Mouse (Mus musculus) kidney, adult 11 months (tissue): Measurements from ENCODE around the gene Ccdc88c.

Experiments used
- DNase-seq: peaks from one replicate; pipeline ENCODE4 v3.0.0; 2022

The Ccdc88c gene

DNA sequence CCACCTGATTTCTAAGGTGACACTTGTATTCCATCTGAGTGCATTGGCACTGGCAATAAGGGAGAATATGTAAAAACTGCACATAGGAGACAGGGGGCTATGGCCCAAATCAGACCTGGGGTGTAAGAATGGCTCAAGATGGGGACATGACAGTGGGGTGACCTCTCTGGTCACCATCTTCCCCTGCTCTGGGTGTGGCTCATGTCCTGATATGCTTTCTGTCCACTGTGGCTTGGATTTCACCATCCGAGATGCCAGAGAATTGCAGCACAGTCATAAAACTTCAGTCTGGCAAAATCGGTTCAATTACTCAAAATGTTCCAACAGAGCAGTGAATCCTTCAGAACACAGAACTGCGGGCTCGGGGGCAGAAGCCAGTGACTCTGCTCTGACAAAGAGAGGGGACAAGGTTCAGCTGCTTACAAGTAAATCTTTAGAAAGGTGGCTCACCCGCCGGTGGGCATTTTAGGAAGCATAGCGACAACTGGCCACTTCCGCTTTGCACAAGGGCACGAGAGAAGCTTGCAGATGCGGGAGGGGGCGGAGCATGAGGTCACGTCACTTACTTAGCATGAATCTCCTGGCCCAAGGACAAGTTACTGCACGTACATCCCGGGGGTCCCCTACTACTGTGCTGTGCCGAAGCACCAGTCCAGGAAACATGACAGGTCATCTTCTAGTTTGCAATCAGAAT is 104.1 kb downstream of the Ccdc88c start:
- no peak for DNase-seq

DNA sequence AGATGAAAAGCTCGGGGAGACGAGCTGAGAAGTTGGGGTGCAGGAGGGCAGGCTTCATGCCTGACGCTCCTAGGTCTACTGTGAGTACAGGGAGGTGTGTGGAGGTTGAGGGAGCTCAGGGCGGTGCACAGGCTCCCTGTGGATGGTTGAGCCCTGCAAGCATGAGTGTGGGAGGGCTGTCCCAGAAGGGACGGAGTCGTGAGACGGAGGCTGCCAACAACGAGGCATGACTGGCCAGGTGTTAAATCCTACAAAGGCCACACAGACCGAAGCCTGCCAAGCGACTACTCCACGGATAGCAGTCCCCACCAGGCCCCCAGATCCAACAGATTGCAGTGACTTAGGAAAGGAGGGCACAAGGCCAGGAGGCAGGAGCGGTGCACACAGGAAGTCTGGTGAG is 118.1 kb downstream of the Ccdc88c start:
- DNase-seq, result no peak

DNA sequence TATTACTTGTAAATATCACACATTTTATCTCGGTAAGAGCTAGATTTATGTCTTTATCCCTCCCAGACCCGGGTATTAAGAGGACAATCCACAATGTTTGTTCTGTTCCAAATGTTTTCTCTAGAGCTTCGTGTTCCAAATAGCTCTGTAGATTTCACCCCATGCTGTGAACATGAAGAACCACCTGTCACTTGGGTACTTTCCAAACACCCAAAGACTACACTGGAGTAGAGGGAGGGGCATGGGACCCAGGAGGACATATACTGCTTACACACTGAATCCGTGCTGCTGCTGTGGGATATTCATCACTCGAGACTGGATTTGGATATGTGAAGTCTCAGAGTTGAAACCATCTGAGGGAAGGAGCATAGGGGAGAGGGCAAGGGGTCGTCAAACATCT is 119.1 kb downstream of the Ccdc88c start:
- no peak for DNase-seq

DNA sequence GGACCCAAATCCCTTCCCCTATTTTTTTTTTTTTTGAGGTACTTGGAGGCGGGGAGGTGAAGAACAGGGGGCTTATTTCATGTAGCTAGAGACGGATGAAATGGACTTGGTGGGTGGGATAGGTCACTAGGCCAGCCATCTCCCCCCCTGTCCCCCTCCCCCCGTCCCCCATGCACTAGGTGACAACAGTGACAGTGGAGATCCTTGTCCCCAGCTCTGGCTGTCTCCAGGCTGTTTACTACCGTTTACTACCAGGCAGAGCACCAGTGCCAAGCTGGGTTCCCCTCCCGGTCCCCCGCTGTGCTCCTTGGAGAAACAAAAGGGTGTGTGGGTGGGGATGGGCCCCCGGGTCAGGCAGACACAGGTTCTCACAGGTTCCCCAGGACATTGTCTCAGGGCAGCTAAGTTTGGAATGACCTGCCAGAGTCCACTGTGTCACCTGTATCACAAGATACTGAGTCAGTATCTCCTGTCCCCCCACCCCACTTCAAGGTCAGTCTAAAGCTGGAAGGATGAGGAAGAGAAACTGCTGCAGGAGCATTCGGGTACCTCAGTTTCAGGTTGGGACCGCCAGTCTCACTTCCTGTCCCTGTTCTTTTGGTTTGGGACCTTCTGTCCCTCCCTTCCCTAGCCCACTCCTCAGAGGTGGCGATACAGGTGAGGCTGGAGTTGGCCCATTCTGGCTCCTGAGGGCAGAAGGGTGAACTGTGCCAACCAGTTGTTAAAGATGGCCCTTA is 120.4 kb downstream of the Ccdc88c start:
- no peak for DNase-seq

DNA sequence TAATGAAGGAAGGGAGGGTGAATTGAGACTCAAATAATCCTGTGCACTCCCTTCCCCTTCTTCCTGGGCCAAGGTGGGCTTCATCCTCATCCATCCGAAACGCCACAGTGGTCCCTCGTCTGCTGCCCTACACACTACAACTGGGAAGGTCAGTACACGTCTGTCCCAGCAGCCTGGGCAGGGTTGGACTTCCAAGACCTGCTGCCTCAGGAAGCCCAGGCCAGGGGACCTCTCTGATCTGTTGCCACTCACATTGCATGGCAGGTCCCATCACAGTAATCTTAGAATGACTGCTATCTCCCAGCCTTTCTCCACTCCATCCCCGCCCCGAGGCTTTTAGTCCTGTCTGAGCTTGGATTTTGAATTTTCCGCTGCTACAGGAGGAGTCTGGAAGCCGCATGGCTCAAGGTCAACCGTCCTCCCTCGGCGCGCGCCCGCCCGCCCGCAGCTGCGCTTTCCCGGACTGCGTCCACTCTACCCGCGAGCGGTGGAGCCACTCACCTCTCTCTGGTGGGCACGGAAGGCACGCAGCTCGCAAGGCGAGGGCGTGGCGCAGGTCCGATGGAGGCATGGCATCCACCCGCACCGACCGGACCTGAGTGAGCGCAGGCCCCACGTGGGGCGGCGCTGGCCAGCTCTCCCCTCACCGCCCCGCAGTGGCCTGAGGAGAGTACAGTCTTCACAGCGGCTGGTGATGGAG is 121.1 kb downstream of the Ccdc88c start, which contains the start of gene Gpr68:
Gene Gpr68 (minus strand): TSS at position 601 of the 700 bp plus-strand sequence.
- no peak for DNase-seq

DNA sequence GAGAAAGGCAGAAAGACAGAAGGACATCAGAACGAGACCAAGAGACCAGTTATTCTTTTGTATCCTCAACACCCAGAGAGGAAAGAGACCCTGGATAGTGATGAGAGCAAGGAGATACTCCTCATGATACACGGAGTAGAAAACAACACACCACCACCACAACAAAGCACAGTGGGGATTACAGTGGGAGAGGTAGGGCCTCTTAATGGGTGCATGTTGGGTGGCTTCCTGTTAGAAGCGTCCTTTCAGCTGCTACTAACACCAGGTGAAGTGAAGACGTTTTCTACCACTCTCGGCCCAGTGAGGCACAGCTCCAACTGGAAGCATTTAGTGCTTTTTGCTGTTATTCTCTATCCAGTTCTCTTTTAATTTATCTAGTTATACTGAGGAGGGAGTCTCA is 122.0 kb downstream of the Ccdc88c start:
- DNase-seq, result no peak

DNA sequence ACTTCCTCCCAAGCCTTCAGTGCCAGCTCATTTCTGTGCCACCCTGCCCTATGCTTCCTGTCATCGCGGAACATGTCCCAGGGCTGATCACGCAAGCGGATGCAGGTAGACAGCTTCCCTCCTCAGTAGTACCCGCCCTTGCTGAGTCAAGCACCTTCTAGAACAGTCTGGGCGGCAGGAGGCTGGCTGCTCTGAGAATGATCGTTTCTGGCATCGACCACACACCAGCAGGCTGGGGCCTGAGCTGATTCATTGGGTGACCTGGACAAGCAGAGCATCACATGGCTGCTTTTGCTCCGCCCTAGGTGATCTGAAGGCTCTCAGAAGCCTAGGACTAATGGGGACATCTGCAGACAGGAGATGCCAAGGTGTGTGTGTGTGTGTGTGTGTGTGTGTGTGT is 125.1 kb downstream of the Ccdc88c start:
- no peak for DNase-seq

DNA sequence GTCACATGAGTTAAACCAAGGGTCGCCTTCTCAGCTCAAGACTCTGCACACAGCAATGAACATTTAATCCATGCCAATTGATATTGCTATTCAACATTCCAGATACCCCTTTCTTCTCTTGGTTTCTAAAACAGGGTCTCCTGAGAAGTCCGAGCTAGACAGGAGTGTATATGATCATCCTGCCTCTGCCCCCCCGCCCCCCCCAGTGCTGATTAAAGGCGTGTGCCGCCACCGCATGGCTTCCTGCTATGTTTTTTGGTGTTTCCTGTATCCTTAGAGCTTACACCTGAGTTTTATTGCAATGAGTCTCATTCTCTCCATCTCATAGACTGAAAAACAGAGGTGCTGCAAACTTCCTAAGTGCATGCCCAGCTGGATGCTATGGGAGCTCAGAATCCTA is 127.5 kb downstream of the Ccdc88c start:
- no peak for DNase-seq

DNA sequence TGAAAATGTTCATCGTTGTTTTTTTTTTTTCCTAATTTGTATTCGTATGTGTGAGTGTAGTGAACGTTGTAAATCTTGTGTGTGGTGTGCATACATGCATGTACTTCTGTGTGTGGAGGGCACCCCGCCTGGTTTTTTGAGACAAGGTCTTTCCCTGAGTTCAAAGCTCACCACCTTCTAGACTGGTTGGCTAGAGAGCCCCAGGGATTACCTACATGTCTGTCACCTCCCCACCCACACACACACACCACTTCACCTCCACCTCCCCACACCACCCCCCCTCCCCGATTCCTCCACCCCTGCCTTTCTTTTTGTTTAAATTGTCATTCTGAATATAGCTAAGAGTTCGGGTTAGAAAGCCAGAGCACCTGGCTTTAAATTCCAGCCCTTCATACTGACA is 128.0 kb downstream of the Ccdc88c start:
- DNase-seq, result no peak

DNA sequence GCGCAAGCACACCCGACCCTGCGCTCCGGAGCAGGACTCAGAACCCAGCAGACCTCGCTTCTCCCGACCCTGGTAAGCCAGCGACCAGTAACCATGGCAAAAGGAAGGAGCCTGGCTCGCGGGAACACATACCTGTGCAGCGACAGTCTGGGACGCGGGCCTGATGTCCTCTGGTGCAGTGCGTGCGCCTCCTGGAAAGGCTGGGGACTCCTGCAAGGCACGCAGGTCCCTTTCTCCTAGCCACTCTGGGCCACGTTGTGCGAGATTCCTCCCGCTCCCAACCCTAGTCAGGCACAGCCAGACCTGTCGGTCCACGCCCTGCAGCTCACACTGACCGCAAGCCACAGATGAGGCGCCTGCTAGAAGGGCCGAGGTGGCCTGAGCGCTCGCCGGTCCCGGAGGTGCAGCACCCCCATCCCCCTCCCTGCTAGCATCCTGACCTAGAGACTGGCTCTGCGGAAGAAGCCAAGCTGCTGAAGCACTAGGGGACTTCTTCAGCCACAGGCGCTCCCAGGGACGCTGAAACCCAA is 129.7 kb downstream of the Ccdc88c start:
- DNase-seq, result no peak

DNA sequence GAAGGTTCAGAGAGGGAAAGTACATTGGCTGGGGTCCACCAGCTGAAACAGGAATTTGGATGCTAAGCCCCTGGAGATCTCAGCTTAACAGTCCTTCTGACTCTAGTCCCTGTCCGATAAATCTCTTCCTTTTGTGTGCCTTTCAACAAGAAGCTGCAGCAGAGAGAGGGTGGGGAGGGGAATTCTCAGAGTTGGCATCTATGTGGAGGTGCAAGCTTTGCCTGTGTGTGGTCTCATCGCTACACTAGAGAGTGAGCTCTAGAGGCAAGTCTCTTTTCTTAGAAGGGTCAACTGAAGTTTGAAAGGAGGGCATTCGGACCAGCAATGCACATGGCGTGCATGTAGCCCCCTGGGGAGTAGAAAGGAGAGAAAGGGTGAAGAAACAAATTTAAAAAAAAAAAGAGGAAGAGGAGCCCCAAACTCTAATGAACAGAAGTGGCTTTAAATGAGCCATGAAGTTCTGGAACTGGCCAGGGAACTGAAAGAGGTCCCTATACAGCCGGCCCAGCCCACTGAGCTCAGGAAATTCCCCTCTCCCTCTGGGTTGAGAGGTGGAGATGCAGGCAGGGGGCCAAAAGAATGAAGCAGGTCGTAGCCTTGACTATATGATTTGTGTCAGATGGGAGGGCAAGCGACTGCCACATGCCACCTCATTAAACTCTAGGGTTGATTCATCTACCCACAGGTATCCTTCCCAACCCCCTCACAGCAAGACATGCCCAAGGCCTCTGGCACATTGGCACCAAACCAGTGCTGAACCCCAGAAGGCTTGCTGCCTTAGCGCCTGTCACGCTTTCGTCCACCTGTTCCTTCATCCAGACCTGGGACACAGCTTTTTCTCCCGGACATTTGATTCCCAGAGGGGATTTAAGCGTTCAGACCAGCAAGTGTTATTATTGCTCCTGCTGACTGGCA is 130.9 kb downstream of the Ccdc88c start:
- DNase-seq, result no peak

DNA sequence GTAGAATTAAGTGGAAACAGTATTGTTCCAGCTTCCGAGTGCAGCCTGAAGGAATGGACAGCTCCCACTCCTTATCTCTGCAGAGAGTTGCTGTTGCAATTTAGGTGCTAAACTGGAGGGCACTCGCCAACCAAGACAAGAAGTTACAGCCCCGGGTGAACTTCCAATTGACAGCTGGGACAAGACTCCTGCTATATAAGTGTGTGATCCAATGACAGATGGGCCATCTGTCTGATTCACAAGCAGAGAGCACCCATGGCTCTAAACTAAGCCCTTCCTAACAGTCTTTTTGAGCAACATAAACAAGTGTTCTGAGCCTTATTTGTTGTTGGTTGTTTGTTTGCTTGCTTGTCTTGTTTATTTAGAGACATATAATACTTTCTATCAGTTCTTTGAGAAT is 132.2 kb downstream of the Ccdc88c start:
- DNase-seq, result no peak

DNA sequence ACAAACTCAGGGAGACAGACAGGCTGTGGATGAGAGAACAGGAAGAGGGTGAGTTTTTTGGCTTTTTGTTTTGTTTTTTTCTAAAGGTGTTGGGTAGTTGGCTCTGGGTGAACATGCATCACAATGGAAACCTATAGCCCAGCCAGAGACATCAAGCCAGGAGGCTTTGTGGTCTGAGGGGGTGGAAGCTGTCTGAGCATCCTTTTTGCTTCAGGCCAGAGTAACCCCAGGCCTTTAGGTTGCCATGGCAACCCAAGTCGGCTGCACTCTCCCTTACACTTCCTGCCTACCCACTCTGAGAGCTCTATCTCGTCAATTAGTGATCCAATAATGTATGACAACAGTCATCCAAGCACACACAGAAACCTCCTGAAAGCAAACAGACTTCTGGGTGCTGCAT is 133.4 kb downstream of the Ccdc88c start:
- no peak for DNase-seq

DNA sequence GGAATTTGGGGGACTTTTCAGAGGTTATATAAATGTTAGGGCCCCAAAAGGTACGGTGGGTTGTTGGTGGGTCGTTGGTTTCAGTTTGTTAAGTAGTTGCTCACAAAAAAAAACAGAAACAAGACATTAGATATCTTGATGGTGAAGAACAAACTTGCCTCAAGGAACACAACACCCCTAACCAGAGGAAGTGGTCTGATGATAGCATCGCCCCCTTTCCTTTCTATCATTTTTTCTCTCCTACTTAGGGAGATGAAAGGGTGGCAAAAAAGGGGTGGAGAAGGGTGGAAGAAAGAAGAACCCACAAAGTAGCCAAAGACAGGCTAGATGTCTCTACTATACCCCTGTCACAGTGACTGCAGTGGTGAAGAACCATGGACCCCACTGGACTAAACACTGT is 138.3 kb downstream of the Ccdc88c start:
- no peak for DNase-seq

DNA sequence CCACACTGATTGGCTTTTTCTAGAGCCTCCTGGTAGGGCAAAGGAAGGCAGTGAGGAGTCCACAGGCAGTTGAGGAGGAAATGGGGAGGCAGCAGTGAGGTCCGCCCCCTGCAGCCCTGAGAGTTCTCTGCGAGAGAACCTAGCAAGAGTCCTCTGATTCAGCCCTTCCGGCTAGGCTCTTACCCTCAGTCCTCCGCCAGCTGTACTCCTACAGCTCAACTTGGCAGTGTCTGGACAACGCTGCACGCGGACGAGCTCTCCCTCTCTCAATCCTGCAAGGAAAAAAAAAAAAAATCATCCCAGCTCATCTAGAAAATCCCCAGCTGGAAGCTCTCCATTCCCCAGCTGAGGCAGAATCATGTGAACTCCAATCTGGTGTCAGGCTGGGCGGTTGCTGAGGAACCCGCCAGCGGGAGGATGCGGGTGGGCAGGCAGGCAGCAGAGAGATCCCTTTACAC is 141.0 kb downstream of the Ccdc88c start:
- no peak for DNase-seq

DNA sequence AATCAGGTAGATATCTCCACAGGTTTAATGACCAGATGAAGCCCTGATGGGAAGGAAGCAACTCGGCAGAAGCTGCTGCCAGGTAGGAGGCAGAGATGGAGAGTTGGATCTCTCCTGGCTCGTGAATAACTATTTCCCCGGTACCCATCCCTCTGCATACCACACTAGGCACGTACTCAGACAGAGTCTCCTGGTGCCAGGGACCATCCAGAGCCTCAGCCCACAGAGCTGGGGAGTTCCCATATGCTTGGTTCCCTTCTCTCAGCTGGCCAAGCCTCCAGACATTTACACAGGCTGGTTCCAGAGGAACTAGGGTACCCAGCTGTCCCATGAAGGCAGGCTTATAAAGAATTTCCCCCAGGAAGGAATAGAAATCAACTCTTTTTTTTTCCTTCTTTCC is 142.0 kb downstream of the Ccdc88c start:
- DNase-seq, result no peak

DNA sequence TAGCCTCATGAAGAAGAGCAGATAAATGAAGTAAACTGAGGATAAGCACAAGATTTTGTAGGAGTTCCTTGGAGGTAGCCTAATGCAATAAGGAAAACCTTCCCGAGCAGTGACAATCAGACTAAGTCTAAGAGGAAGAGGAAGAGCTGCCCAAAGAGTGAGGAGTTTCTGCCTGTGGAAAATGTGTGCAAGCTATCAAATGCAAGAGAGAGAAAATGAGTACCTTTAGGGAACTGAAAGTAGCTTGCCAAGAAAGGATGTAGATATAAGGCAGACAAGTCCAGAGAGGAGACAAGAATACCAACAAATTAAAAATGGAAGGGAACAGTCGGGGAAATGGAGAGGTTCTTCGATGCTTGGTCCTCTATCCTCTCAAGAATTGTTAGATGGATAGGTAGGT is 143.3 kb downstream of the Ccdc88c start:
- DNase-seq, result no peak

DNA sequence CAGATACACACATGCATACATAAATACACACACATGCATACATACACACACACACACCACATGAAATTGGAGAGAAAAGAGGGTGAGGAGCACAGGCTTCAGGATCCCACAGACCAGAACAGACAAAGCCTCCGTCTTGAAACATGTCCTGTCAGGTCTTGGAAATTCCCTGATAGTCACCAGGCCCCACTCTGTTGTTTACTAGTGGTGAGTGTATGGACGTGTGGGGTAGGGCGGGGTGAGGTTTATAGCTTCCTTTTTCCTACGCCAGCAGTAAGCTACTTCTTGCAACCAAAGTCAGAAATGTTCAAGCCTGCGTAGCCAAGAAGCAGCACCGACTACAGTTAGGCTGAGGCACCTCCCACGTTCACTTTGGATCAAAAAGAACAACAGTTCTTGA is 145.7 kb downstream of the Ccdc88c start:
- DNase-seq, result no peak

DNA sequence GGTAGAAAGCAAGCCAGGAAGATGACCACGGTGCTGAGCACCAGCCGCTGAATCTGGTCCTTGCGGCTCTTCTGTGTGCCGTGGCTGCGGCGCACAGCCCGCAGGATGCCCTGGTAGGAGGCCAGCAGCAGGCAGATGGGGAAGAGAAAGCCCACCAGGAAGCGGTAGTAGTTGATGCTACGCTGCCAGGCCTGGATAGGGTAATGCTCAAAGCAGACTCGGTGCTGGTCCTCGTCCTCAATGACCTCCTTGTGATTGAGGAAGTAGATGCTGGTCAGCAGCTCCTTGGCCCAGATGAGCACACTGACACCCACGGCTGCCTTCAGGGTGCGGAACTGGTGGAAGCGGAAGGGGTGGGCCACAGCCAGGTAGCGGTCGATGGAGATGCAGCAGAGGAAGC is 150.3 kb downstream of the Ccdc88c start:
- no peak for DNase-seq

DNA sequence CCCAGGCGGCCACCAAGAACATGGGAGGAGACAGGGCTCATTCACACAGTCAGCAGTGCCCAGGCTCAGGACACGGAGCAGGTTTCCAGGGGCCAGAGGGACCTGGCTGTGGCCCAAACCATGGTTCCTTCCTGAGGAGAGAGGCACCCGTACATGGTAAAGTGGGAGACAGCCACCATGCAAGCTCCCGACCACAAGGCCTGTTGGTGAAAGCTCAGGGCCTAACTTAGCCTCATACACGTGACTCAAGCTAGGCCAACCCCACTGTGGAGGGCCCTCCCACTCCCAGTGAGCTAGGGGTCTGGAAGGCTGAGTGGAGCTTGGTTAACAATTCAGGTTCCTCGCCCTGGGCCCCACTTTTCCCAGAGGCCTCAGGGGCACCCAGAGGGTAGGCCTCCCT is 150.9 kb downstream of the Ccdc88c start:
- no peak for DNase-seq

DNA sequence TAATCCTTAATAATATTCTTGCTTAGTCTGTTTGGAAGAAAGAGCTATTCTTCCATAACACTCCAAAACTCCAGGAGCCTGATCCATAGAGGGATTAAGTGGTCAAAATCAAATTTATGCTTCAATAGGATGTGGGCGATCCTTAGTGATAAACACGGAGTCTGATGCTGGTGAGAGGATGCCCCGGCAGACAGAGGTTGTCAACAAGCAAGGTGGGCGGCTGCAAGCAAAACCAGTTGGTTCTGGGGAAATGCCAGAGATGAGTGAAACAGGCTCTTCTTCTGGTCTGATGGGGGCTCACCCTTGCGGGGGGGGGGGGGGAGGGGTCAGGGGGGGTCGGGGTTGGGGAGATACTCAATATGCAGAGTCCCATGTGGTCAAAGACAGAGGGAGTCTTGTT is 152.9 kb downstream of the Ccdc88c start:
- DNase-seq, result no peak

DNA sequence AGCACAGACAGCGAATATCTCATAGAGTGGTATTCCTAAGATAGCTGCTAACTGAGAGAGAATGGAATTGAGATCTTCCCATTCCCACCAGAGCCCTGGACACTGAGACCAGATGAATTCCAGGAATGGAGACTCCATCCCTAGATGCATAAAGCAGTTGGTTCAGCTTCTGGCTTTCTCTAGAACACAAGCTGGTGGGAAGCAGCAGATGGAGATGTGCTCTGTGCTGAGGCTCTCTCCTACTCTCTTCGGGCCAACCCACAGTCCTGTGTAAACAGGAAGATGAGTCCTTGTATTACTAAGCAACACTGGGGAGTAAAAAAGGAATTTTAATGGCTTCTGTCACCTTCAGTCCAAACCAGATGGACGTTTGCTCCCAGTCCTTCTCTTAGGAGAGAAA is 153.3 kb downstream of the Ccdc88c start:
- DNase-seq, result no peak

DNA sequence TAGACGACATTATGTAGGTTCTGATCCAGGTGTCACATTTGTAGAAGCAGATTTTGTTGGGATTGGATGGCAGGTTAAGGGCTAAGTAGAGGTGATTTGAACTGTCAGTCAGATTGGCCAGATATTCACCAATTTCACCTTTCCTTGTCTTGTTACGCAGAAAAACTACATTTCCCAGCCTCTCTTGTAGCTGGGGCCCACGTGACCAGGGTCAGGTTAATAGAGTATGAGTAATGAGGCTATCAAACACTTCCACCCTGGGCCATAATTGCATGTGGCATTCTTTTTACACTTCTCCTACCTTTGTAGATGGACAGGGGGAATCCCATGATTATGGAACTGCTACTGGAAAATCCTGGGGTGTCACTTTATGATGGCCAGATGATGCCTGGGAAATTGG is 155.2 kb downstream of the Ccdc88c start:
- no peak for DNase-seq
